Mouse (Mus musculus) limb, embryonic 14.5 days (tissue): ENCODE measurements at regions not wholly inside any gene's neighbourhood (a gene's known extent, or its start where the extent isn't known, plus 50 kb on each side); places are given as distances from the start of the nearest gene placed in this dataset.

Source experiments
- ATAC-seq: fragments of 200-750 bp; cut with Nextera tagmentation; 2 replicates; pipeline ENCODE4 v1.8.0; 2017; ENCODE audit warnings: low read depth, moderate number of reproducible peaks, moderate TSS enrichment; ENCODE audit not compliant: low FRiP score
- DNase-seq: peaks from one replicate; pipeline ENCODE4 v3.0.0-alpha.2; 2015; ENCODE audit warnings: low spot score
- H3K27ac ChIP-seq: fragments of 300-500 bp; sonication (generic); replicated peaks from 2 replicates; pipeline ENCODE4 v1.5.1; 2014; ENCODE audit warnings: low read depth, mild to moderate bottlenecking, low read length, moderate library complexity, mixed read lengths
- H3K27me3 ChIP-seq: fragments of 300-500 bp; sonication (generic); 2 replicates; pipeline ENCODE4 v1.6.1; 2014; ENCODE audit warnings: low read length, mixed read lengths; ENCODE audit not compliant: control insufficient read depth, insufficient read depth
- H3K36me3 ChIP-seq: fragments of 300-500 bp; sonication (generic); 2 replicates; pipeline ENCODE4 v1.6.1; 2014; ENCODE audit warnings: mild to moderate bottlenecking, low read length, moderate library complexity, mixed read lengths; ENCODE audit not compliant: control insufficient read depth, insufficient read depth
- H3K4me1 ChIP-seq: fragments of 300-500 bp; sonication (generic); 2 replicates; pipeline ENCODE4 v1.6.1; 2014; ENCODE audit warnings: antibody characterized with exemption, low read length, mixed read lengths; ENCODE audit not compliant: control insufficient read depth, insufficient read depth
- H3K4me2 ChIP-seq: fragments of 300-500 bp; sonication (generic); replicated peaks from 2 replicates; pipeline ENCODE4 v1.6.1; 2014; ENCODE audit warnings: low read depth, mild to moderate bottlenecking, low read length, moderate library complexity; ENCODE audit not compliant: severe bottlenecking
- H3K4me3 ChIP-seq: fragments of 300-500 bp; sonication (generic); replicated peaks from 2 replicates; pipeline ENCODE4 v1.5.1; 2014; ENCODE audit warnings: low read length
- H3K9ac ChIP-seq: fragments of 300-500 bp; sonication (generic); 2 replicates; pipeline ENCODE4 v1.6.1; 2014; ENCODE audit warnings: mild to moderate bottlenecking, low read depth, low read length, moderate library complexity; ENCODE audit not compliant: severe bottlenecking
- H3K9me3 ChIP-seq: fragments of 300-500 bp; sonication (generic); 2 replicates; pipeline ENCODE4 v1.6.1; 2016; ENCODE audit warnings: low read length; ENCODE audit not compliant: control insufficient read depth
- POLR2A ChIP-seq: fragments of 200-500 bp; IDR thresholded peaks from 2 replicates; pipeline ENCODE4 v1.8.0; 2012; ENCODE audit warnings: inconsistent platforms, mild to moderate bottlenecking, moderate library complexity, borderline replicate concordance; ENCODE audit not compliant: insufficient read depth, insufficient read length; ENCODE audit errors: extremely low read depth
- WGBS: fragments of 180-500 bp; shearing (Covaris S2); extraction: QIAGEN DNeasy Blood & Tissue Kit; methylation state at CpG from one replicate; pipeline ENCODE4 v1.1.7; 2014; 5-methylcytosine and 5-hydroxymethylcytosine counted together

GRCm38 (mm10) chr3:15074949-15075348 is 188.9 kb downstream of the Car2 start:
- Histone ChIP-seq H3K27me3 (0 out of 2 replicates have a peak, but pooled peaks cover 4% of the 10 kb centered on the region), H3K4me2 (no peak overlapping the region), H3K36me3 (no peaks in the 10 kb centered on the region), H3K4me3 (no peak overlapping the region), H3K27ac (no peak overlapping the region), H3K9me3 (no peaks in the 10 kb centered on the region), H3K4me1 (no peaks in the 10 kb centered on the region), H3K9ac (no peak overlapping the region)
- no peak for TF ChIP-seq POLR2A
- no peak for ATAC-seq
- no peak for DNase-seq

- no peak for TF ChIP-seq POLR2A
These were observed 204.1 kb downstream of the Car2 start for GRCm38 (mm10) chr3:15090124-15090523.

GRCm38 (mm10) chr3:15098206-15098817 is 212.2 kb downstream of the Car2 start:
- peak; percentile 54 for DNase-seq
- no peak overlapping the region for H3K4me3 ChIP-seq
- no peak overlapping the region for H3K27ac ChIP-seq
- no peaks in the 10 kb centered on the region for H3K27me3 ChIP-seq
- ATAC-seq = peak; percentile 75
- H3K9me3 ChIP-seq = no peaks in the 10 kb centered on the region
- TF ChIP-seq POLR2A = no peak
- 60% methylated on average over 6 of the region's 6 CpGs for WGBS
- H3K4me1 ChIP-seq = no peaks in the 10 kb centered on the region
- H3K4me2 ChIP-seq = no peak overlapping the region
- no peak overlapping the region for H3K9ac ChIP-seq
- H3K36me3 ChIP-seq = no peaks in the 10 kb centered on the region

More at GRCm38 (mm10) chr3:15090124-15090523, 204.1 kb downstream of the Car2 start:
- ATAC-seq = no peak
- Histone ChIP-seq H3K27me3 (no peaks in the 10 kb centered on the region), H3K27ac (no peak overlapping the region), H3K4me3 (no peak overlapping the region), H3K4me2 (no peak overlapping the region), H3K9ac (no peak overlapping the region), H3K36me3 (no peaks in the 10 kb centered on the region), H3K4me1 (no peaks in the 10 kb centered on the region), H3K9me3 (no peaks in the 10 kb centered on the region)
- 42% methylated on average over 1 of the region's 1 CpGs for WGBS
- DNase-seq = no peak

- Histone ChIP-seq H3K4me2 (no peak overlapping the region), H3K9me3 (no peaks in the 10 kb centered on the region), H3K4me3 (no peak overlapping the region), H3K36me3 (no peaks in the 10 kb centered on the region), H3K27me3 (no peaks in the 10 kb centered on the region), H3K4me1 (no peaks in the 10 kb centered on the region), H3K27ac (no peak overlapping the region), H3K9ac (no peak overlapping the region)
- DNase-seq (no peak), ATAC-seq (no peak)
- no peak for TF ChIP-seq POLR2A
These were observed 212.9 kb downstream of the Car2 start for GRCm38 (mm10) chr3:15098981-15099380.

- ATAC-seq (no peak), DNase-seq (peak; percentile 4)
- H3K36me3 ChIP-seq = no peaks in the 10 kb centered on the region
- no peak overlapping the region for H3K9ac ChIP-seq
- 18% methylated on average over 4 of the region's 4 CpGs for WGBS
- H3K27ac ChIP-seq = no peak overlapping the region
- no peak overlapping the region for H3K4me2 ChIP-seq
- no peaks in the 10 kb centered on the region for H3K4me1 ChIP-seq
- H3K4me3 ChIP-seq = no peak overlapping the region
- H3K9me3 ChIP-seq = no peaks in the 10 kb centered on the region
- H3K27me3 ChIP-seq = no peaks in the 10 kb centered on the region
- TF ChIP-seq POLR2A = no peak
These were observed 219.6 kb downstream of the Car2 start for GRCm38 (mm10) chr3:15105627-15106026.

GRCm38 (mm10) chr3:15106281-15106680 is 220.2 kb downstream of the Car2 start:
- Histone ChIP-seq H3K27ac (no peak overlapping the region), H3K9ac (no peak overlapping the region), H3K27me3 (no peaks in the 10 kb centered on the region), H3K4me1 (no peaks in the 10 kb centered on the region), H3K36me3 (no peaks in the 10 kb centered on the region), H3K4me2 (no peak overlapping the region), H3K4me3 (no peak overlapping the region), H3K9me3 (no peaks in the 10 kb centered on the region)
- TF ChIP-seq POLR2A = no peak
- ATAC-seq (no peak), DNase-seq (no peak)
- 81% methylated on average over 6 of the region's 6 CpGs for WGBS
